Mouse (Mus musculus) layer of hippocampus, postnatal 14 days (tissue): Measurements from ENCODE around the gene Rps16. TPM values are rescaled to one million over a fixed set of nuclear protein-coding genes. Genes with fewer than 3 reads are reported as not detected.

Experiments
- DNase-seq, 2 experiments: peaks; one replicate each; pipeline ENCODE4 v3.0.0; 2021 to 2022; ENCODE audit warnings: low spot score in 2 of 2, mixed read lengths in 1 of 2
- long read RNA-seq, 2 experiments: library from polyadenylated mRNA; stranded (forward); transcript quantifications; one replicate each; pipeline ENCODE4 v2.0.0; 2021
- total RNA-seq, 2 experiments: library from RNA; stranded (reverse); gene quantifications; 2 replicates each; pipeline ENCODE4 v1.2.3; 2021

Rps16 gene
- total RNA-seq = 100 to 1,000 TPM; 464 to 499 TPM
- long read RNA-seq, experiment 1, transcript Rps16-201 (5 exons, 1,109 nt) = major isoform, 108 of 109 reads
- long read RNA-seq, experiment 1, partial matches to known transcripts = 0 of 109 reads
- long read RNA-seq, experiment 1, other reads (novel, unspliced or antisense) = 1 of 109 reads
- long read RNA-seq, experiment 2, transcript Rps16-201 (5 exons, 1,109 nt) = major isoform, 268 of 273 reads
- long read RNA-seq, experiment 2, partial matches to known transcripts = 1 of 273 reads
- long read RNA-seq, experiment 2, other reads (novel, unspliced or antisense) = 2 of 273 reads

GRCm38 (mm10) chr7:28350155-28350883 lies at the start of gene Rps16:
TSS of gene Rps16 (plus strand) at chr7:28350652.
- DNase-seq = peak; percentile 98 to 99

DNA sequence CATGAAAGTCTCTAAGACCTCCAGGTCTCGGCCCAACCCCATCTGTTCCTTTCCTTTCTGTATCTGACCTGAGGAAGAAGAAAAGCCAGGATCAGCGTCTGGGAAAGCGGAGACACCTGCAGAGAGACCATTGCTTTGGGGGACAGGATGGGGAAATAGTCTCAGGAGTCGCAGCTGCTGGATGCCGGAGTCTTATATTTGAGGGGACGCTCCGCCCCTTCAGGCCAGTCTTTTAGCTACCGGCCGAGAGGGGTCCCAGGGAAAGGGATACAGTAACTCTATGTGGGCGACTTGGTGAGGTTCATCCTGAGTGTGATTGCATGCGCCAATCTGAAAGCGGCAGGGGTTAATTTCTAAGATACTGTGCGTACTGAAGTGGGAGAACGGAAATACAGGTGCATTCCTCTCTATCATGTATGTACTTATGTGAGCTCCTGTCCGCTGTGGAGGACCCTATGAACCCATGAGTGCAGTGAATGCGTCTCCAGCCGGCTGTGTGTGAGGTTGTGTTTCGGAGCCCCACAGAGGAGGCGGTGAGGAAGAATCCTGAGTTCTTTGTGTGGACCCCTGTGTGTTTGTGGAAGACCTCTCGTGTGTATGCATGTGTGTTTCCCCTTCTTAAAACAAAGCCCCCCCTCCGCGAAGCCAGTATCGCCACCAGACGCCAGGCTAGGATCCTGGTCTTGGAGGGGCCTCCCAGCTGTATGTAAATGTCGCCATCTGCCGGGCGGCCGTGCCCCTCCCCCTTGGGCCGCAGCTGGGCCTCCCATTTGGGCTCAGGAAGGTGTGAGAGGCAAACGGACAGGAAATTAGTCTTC lies 48.6 kb upstream of the Rps16 start, which contains the start of gene Dll3:
Dll3 (minus strand) TSS at position 623 of the 818 bp plus-strand sequence.
- peak in 1 of 2 experiments; percentile 45 for DNase-seq

GRCm38 (mm10) chr7:28305641-28306040 lies 44.8 kb upstream of the Rps16 start:
- DNase-seq = no peak

- no peak for DNase-seq
These were observed 44.2 kb upstream of the Rps16 start for GRCm38 (mm10) chr7:28306216-28306615.

GRCm38 (mm10) chr7:28309737-28310136 lies 40.7 kb upstream of the Rps16 start:
- no peak for DNase-seq

GRCm38 (mm10) chr7:28311151-28311925 lies 39.1 kb upstream of the Rps16 start:
- no peak for DNase-seq

DNA sequence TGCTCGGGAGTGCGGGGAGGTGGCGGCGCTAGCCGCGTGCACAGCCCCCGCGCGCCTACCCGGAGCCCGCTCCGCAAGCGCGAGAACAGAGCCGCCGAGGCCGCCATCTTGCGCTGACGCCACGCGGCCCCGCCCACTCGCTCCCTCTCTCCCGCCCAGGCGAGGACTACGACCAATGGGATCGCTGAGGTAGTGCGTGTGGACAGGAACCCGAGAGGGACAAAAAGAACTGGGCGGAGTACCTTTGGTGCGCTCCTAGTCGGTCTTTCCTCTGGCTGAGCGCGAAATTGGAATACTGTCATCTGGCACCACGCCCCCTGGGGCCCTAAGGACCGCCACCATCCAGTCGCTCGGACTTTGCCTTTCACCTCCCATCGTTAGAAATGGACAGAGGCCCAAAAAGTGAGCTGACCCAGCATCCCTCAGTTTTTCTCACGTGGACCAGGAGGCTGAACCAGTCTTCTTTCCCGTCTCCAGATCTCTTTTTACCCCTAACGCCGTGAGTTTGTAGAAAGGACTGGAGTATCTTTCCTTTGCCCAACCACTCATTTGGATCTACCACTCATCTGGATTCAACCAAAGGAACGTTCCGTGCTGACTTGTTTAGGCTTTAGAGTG lies 38.4 kb upstream of the Rps16 start, which contains the start of gene Timm50:
Timm50 (minus strand) TSS at position 147 of the 618 bp plus-strand sequence.
- DNase-seq = peak; percentile 97 to 99

GRCm38 (mm10) chr7:28318036-28318435 lies 32.4 kb upstream of the Rps16 start:
- DNase-seq = no peak

GRCm38 (mm10) chr7:28318714-28319113 lies 31.7 kb upstream of the Rps16 start:
- DNase-seq = no peak

DNA sequence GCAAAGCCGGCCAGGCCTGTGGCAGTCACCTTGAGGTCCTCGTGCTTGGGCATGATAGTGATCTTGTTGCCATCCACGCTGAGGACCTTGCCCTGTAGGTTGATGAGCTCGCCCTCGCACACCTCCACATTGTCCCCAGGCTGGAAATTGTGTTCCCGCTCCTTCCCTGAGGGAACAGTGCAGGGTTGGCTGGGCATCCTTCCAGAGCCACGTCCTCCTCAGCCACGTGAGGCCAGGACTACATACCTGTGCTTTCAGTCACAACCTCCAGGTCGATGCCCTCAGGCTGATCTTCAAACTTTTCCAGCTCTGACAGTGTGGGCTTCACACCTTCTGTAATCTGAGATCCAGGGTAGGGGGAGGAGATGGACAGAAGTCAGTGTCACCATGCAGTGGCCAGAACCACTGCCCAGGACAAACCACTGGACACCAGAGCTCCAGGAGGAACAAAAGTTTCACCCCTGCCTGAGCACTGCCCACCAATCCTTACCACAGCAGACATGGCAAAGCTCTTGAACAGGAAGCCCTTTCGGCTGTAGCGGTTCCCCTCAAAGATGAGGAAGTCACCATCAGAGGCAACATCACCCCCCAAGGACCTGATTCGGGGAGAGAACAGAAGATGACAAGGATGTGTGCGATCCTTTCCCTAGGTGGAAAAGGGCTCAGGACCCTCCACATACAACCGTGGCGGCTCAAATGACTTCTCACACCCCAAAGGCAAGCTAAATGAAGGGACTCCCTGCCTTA lies 28.3 kb upstream of the Rps16 start:
- no peak for DNase-seq

DNA sequence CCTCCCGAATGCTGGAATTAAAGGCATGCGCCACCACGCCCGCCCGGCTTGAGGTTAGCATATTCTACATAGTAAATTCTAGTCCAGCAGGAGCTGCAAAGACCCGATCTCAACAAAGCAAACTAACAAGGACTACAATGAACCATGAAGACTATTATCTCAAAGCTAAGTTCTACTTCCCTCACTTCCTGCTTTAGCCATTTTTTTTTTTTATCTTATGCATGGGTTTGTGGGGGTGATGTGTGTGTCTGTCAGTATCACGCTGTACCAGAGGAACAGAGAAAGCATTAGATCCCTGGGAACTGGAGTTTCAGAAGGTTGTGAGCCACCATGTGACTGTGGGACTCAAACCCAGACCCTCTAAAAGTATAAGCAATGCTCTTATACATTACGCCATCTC lies 25.2 kb upstream of the Rps16 start:
- DNase-seq = no peak

- DNase-seq = no peak
These were observed 24.0 kb upstream of the Rps16 start for GRCm38 (mm10) chr7:28326457-28326856.

GRCm38 (mm10) chr7:28328260-28328659 lies 22.2 kb upstream of the Rps16 start:
- DNase-seq = no peak

DNA sequence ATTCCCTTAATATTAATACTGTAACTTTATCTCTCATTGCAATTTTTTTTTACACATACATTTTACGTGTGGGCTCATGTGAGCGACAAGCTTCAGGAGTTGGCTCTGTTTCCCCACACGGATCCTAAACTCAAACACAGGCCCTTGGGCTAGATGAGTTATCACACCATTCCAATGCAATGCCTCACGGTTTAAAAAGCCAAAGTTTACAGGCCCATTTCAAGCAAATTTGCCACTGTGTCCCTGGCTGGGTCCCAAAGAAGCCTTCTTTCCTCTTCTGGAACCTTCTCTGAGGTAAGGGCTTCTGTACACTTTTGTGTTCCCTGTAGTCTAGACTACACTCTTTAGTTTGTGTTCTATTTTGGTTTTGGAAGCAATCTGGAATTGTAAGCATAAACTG lies 15.9 kb upstream of the Rps16 start:
- DNase-seq = no peak

DNA sequence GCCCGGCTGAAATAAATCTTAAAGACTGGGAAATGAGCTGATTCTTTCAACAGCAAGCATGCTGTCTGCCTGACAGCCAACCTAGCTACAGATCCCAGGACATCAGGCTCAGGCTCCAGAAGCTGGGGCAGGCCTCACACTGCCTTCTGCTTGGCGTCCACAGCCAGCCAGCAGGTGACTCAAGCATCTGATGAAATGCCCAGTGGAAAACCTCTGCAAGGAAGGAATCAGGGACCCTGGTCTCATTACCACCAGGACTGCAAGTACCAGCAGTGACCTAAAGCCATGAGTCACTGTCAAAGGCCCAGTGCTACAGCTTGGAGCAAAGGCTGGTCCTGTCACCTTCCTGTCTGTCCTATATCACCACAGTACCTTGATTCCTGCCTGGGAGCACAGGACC lies 15.0 kb upstream of the Rps16 start:
- no peak for DNase-seq

GRCm38 (mm10) chr7:28338108-28338998 lies 12.1 kb upstream of the Rps16 start, which contains the start of gene Supt5:
TSS of gene Supt5 (minus strand) at chr7:28338746.
- DNase-seq = peak; percentile 93 to 97

DNA sequence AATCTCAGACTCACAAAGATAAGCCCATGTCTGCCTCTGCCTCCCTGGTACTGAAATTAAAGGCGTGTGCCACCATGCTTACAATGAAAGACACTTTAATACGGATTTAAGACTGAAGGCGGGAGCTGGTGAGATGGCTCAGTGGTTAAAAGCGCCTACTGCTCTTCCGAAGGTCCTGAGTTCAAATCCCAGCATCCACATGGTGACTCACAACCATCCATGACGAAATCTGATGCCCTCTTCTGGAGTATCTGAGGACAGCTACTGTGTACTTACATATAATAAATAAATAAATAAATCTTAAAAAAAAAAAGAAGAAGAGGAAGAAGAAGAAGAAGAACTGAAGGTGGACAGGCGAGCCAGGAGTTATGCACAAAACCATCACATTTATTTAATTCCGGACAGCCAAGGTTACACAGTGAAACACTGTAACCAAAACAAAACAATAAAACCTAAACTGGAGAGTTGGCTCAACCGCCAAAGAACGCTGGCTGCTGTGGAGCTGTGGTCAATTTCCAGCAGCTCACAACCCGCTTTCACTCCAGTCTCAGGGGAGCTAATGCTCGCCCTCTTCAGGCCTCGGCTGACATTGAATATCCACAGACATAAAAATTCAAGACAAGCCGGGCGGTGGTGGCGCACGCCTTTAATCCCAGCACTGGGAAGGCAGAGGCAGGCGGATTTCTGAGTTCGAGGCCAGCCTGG lies 11.1 kb upstream of the Rps16 start:
- peak in 1 of 2 experiments; percentile 28 for DNase-seq

DNA sequence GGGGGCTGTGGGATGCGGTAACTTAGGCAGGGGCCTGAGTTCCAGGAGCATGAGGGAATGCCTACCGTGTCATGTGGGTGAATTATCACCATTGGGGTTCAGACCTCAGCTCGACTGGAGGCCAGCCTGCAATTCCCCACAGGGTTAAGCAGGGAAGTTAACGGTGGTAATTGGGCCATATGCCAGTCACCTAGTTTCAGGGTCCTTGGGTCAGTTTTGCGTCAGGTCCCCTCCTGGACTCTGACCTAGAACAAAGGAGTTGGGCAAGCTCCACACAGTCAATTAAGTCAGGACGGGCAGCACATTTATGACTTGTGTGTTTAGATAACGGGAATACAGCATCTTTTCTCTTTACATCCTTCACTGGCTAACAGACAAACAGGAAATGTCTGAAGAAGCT lies 9.1 kb upstream of the Rps16 start:
- no peak for DNase-seq
